Mouse (Mus musculus): ENCODE measurements around the gene Stim2.

DNA sequence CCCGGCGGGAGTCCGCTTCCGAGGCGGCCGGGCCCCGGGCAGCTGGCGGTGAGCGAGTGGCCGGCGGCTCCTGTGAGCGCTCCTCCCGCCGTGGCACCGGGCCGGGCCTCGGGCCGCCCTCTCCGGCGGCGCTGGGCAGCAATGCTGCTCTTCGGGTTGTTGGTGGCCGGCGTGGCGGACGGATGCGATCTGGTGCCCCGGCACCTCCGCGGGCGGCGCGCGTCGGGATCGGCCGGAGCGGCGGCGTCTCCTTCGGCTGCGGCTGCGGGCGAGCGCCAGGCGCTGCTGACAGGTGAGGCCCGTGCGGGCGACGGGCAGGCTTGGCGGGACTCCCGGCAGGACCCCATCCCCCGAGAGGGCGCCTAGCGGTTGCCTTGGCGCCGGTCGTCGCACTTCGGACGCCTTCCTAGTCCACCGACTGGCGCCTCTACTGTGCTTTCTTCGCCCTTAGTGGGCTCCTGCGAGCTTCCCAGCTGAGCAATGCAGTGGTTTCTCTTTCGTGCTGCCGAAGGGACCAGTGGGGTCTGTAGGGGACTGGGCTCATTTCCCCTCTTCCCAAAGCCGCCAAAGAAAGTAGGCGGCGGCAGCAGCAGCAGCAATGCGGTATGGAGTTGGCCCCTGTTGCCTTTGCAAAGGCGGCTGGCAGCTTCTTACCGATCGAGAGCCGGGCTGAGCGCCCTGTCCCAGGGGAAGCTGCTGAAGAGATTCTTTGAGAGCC, 603 bp downstream of the Stim2 start:
- TF ChIP-seq CTCF (IDR thresholded peaks at IDR 0.05; ENCODE audit: borderline replicate concordance, insufficient read depth, low read length), result no peak
- no peak for TF ChIP-seq POLR2A (IDR thresholded peaks at IDR 0.05; ENCODE audit: low read depth, low read length)
